Mouse (Mus musculus) embryonic fibroblast, embryonic 13.5 days (primary cell): ENCODE data around the gene Ptprj. TPM values are rescaled to one million over a fixed set of nuclear protein-coding genes. Genes with fewer than 3 reads are reported as not detected.
"Not testable (repeated sequence)": the region's sequence is repeated elsewhere in the genome, so short reads cannot be mapped to it uniquely, and the experiment has no call there.

Experiments
- H3K27ac ChIP-seq: 2 replicates; pipeline ENCODE4 v1.5.1; 2012; ENCODE audit warnings: low read length, control low read depth, inconsistent platforms; ENCODE audit not compliant: insufficient read depth
- H3K4me1 ChIP-seq: 2 replicates; pipeline ENCODE4 v1.6.1; 2011; ENCODE audit warnings: low read length; ENCODE audit not compliant: control insufficient read depth, insufficient read depth
- H3K4me3 ChIP-seq: 2 replicates; pipeline ENCODE4 v1.5.1; 2011; ENCODE audit warnings: mild to moderate bottlenecking, control low read depth, low read length; ENCODE audit not compliant: insufficient read depth
- CTCF ChIP-seq: IDR thresholded peaks from 2 replicates; pipeline ENCODE4 v1.5.1; 2011; ENCODE audit warnings: mild to moderate bottlenecking, control low read depth, low read length, moderate library complexity, borderline replicate concordance; ENCODE audit not compliant: insufficient read depth
- POLR2A ChIP-seq: IDR thresholded peaks from 2 replicates; pipeline ENCODE4 v1.6.1; 2011; ENCODE audit warnings: low read depth, mild to moderate bottlenecking, control low read depth, low read length, moderate library complexity
- polyA plus RNA-seq: library from polyadenylated mRNA; stranded (reverse); fragments of >200 nt; gene quantifications from 2 replicates; pipeline ENCODE4 v1.2.4, GENCODE M21; 2011; ENCODE audit warnings: low read depth; ENCODE audit not compliant: missing spikeins, insufficient read length

Gene Ptprj
- polyA plus RNA-seq, 1 experiment, result 8.0 TPM

DNA sequence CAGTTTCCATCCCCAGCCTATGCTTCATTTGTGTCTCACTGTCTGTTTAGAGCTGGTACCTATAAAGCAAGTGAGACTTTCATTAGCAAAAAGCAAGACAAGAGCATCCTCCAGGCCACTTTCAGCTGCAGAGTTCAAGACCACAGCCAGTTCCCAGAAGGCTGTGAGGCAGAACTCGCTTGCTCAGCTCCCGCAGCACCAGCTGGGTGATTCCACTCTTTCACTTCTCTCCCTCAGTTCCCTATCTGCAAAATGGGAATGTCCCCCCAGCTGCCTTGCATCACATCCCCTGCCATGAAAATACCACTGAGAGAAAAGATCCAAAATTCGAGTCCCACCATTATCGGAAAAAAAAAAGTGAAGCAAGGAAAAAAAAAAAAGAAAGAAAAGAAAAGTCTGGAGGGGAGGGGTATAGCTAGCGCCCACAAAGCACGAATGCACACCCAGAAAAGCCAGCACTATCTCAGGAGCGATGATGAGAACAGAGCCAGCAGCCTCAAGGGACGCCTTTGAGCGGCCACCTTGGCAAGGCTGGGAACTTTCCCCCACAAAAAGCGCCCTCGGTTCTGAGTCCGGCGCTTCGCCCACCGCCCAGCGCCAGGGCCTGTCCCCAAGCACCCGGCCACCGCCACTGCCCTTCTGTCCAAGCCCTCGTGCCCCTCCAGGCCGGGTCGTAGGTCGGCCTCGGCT lies 1.3 kb downstream of the Ptprj start:
- Histone ChIP-seq H3K4me1 (peaks cover 2% of the 10 kb centered on the region; the same call in 1 of the 2 replicates), H3K4me3 (peak overlapping the region; percentile 88), H3K27ac (no peak overlapping the region)
- TF ChIP-seq POLR2A (no peak), CTCF (no peak)

DNA sequence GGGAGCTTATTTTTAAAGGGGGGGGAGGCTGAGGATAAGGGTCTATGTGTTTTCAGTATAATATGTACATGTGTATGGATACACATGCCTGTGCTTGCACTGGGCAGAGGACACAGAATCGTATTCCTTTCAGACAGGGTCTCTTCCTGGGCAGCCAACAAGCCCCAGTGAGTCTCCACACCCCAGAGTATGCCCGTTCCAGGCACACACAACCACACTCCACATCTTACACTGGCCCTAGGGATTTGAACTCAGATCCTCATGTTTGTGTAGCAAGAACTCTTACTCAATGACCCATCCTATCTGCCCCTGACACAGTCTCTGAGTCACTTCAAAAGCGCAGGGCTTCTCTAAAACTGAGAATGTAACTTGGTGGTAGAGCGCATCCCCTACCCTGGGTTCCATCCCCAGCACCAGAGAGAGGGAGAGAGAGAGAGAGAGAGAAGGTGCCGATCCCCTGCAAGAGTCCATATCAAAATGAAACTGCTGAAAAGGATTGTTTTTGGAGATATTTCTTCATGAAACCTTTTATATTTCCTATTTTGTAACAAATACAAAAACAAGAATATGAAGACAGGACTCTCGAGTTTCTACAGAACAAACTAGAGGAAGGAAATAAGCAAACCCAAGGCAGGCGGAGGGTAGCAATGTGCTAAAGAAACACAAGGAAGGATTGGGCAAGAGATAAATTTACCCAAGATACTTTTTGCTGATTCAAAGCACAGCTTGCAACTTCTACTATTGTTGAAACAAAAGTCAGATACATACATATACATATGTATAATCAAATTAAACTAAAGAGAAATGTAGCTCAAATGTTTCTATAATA lies 2.8 kb downstream of the Ptprj start:
- Histone ChIP-seq H3K4me3 (no peak overlapping the region), H3K4me1 (peaks cover 2% of the 10 kb centered on the region; the same call in 1 of the 2 replicates), H3K27ac (no peak overlapping the region)
- TF ChIP-seq CTCF, result no peak
- TF ChIP-seq POLR2A, result no peak

DNA sequence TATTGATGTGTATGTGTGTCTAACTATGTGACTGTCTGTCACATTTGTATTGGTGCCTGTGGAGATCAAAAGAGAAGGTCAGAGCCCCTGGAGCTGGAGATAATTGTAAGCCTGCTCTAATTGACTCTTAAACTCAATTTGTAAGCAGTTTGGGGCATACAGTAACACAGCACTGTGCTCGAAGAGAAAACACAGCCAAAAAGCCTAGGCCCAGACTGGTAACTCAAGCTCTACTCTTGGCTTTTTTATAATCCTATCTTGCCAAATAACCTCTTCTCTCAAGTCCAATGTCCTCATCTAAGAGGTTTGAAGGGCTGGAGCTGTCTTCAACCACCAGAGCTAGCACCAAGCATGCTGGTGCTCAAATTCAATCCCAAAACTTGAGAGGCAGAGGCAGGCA lies 3.5 kb downstream of the Ptprj start:
- no peak for TF ChIP-seq POLR2A
- TF ChIP-seq CTCF, result no peak
- Histone ChIP-seq H3K4me1 (peaks cover 2% of the 10 kb centered on the region; the same call in 1 of the 2 replicates), H3K4me3 (no peak overlapping the region), H3K27ac (no peak overlapping the region)

DNA sequence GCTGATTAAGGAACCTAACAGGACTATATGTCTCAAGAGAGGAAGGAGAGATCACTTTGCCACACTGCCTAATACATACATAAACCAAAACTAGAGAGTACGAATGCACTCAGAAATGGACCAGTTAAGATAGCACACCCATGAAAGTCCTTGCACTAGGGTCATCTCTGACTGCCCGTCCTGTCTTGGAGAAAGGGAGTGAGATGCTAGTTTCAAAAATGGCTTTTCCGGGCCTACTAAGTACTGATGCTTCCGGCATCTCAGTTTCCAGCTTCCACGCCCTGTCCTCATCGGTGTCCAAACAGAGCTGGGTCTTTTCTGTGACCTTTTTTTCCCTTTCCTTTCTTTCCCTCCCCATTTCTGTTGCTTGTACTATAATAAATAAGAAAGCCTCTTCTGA lies 4.0 kb downstream of the Ptprj start:
- Histone ChIP-seq H3K4me3 (no peak overlapping the region), H3K27ac (no peak overlapping the region), H3K4me1 (peaks cover 2% of the 10 kb centered on the region; the same call in 1 of the 2 replicates)
- TF ChIP-seq CTCF, result no peak
- no peak for TF ChIP-seq POLR2A

DNA sequence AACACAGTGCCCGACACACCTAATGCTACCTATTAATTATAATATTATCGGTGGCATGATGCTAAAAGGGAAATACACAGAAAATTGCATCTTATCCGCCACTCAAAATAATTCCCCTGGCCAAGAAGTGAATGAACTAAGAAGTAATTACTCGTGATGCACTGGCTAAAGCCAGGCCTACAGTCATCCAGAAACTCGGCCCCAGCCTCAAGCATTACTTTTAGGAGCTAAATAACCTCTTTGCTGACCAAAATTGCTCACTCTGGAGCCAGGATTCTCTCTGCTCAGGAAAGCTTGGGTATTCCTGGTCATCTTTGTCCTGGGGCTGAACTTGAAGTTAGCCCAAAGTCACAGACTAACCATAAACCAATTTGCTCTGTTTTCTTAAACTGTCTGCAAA lies 4.7 kb downstream of the Ptprj start:
- TF ChIP-seq CTCF (no peak), POLR2A (no peak)
- no peak overlapping the region for H3K4me3 ChIP-seq
- H3K27ac ChIP-seq, result no peak overlapping the region
- H3K4me1 ChIP-seq, result no peaks in the 10 kb centered on the region

- TF ChIP-seq POLR2A (no peak), CTCF (no peak)
- Histone ChIP-seq H3K27ac (no peak overlapping the region), H3K4me1 (no peaks in the 10 kb centered on the region), H3K4me3 (no peak overlapping the region)
Observed at GRCm38 (mm10) chr2:90575116-90575515, 5.3 kb downstream of the Ptprj start.

DNA sequence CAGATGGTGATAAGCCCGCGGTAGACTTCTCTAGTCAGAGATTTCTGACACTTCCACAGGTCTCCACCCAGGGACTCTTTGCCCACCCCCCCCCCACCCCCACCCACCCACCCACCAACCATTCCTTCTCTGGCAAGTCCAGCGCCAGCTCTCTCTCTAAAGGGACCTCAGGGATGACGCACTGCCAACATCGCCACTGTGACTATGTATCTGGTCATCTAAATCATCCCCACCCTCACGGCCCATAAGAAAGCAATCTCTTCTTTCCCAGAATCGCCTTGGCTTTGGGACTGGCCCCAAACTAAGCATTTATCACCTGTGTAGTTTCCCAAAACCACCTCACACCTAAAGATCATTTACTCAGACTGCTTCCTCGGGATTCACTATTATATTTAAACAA lies 5.9 kb downstream of the Ptprj start:
- TF ChIP-seq POLR2A, result no peak
- TF ChIP-seq CTCF, result no peak

GRCm38 (mm10) chr2:90573640-90574526 lies 6.6 kb downstream of the Ptprj start:
- Histone ChIP-seq H3K4me1 (no peaks in the 10 kb centered on the region), H3K4me3 (no peak overlapping the region), H3K27ac (no peak overlapping the region)
- no peak for TF ChIP-seq CTCF
- no peak for TF ChIP-seq POLR2A

More for the DNA sequence above, 5.9 kb downstream of the Ptprj start:
- Histone ChIP-seq H3K4me1 (no peaks in the 10 kb centered on the region), H3K27ac (no peak overlapping the region), H3K4me3 (no peak overlapping the region)

DNA sequence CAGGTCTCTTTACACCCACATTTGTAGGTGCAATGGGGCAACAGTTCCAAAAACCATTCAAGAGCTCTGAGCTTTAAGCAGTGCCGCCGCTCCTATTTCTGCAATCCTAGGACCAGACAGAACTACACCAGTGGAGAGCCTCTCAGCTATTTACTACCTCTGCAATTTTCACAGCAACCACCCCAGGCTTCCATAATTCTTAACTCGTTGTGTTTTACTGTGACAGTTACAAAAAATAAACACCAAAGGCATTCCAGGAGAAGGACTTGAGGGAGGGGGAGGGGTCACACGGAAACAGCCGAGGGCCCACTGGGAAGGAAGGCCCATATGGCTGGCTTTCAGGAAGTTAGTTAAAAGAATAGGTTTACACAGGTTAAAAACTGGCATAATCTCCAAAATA lies 8.3 kb downstream of the Ptprj start:
- no peak overlapping the region for H3K4me3 ChIP-seq
- no peak for TF ChIP-seq CTCF
- no peak for TF ChIP-seq POLR2A
- H3K4me1 ChIP-seq, result no peaks in the 10 kb centered on the region
- H3K27ac ChIP-seq, result no peak overlapping the region

DNA sequence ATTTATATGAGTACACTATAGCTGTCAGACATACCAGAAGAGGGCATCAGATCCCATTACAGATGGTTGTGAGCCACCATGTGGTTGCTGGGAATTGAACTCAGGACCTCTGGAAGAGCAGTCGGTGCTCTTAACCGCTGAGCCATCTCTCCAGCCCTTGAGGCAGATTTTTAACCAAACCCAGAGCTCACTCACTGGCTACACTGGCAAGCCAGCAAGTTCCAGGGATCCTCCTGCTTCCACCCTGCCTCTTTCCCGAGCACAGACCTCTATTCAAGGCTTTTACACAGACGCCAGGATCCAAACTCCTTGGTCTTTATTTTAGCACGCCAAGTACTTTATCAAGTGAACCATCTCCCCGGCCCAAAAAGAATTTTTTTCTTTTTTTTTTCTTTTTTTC lies 9.0 kb downstream of the Ptprj start:
- not testable (repeated sequence) for H3K4me1 ChIP-seq, H3K27ac ChIP-seq

More for the DNA sequence above, 9.0 kb downstream of the Ptprj start:
- not testable (repeated sequence) for H3K4me3 ChIP-seq
